Mouse (Mus musculus) spleen, adult 2 months (tissue): ENCODE results near the gene Babam1.

Source experiments
- CTCF ChIP-seq: fragments of 200-500 bp; IDR thresholded peaks from 2 replicates; pipeline ENCODE4 v1.5.1; 2011; ENCODE audit warnings: mild to moderate bottlenecking, inconsistent platforms; ENCODE audit not compliant: insufficient read depth, insufficient read length, insufficient replicate concordance; ENCODE audit errors: extremely low read depth
- POLR2A ChIP-seq: fragments of 200-500 bp; IDR thresholded peaks from 2 replicates; pipeline ENCODE4 v1.6.1; 2011; ENCODE audit warnings: low read depth, low read length, inconsistent platforms

- TF ChIP-seq CTCF = no peak
- no peak for TF ChIP-seq POLR2A
Measured at GRCm38 (mm10) chr8:71403107-71403885, 6.6 kb downstream of the Babam1 start.
